ENCODE assay signal across 10 mouse cellular contexts in the genomic region with DNA sequence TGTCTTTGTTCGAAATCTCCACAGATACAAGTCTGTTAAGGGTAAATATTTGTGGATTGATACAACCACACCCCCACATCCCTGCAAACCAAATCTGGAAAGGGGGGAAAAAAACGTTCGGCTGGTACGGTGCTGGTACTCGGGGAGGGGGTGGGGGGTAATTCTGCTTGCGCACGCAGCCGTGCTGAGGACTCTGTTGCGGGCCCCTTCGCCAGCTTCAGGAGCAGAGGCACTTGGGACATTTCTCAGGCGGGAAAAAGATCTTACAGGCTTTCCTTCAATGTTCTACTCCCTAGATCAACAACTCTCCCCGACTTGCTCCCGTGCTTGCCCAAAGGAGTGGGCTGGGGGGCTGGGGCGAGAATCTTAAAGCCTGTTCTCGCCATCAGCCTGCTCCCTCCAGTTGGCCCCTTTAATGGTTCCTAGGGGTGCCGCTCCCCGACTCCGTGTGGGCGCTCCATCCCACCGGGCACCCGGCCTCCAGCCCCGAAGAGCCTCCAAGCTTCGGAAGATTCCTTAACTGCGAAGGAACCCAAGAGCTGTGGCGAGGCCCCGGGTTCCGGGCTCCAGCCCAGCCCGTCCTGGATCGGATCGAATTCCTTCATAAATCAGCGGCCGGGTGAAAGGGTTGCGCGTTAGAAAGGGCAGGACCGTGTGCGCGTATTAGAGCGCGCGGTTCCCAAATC. TPM values are rescaled to one million over a fixed set of nuclear protein-coding genes. Genes with fewer than 3 reads are reported as not detected.
DNase-seq lines count a peak whose midpoint lies in the region; ATAC-seq and TF ChIP-seq lines count a peak whose summit lies in the region.
"Had no signal": no experiment of that assay in that cellular context is flagged by ENCODE, and none has a peak within 500 bp of the region (broad histone marks: within the 10 kb centered on the region; RNA-seq: fewer than 3 reads in every experiment).

No protein-coding gene starts in this region.

- H3K4me2 ChIP-seq in embryonic facial prominence, embryonic 15.5 days (replicated peaks), result peak overlapping the region; percentile 44

- H3K27me3 ChIP-seq in heart, embryonic 10.5 days (ENCODE audit: insufficient read depth, poor library complexity, severe bottlenecking), result peaks cover 100% of the 10 kb centered on the region
- peaks cover 100% of the 10 kb centered on the region for H3K27me3 ChIP-seq in E14TG2a.4 (ENCODE audit: insufficient read depth, low read length)
- peaks cover 95% of the 10 kb centered on the region for H3K27me3 ChIP-seq in embryonic facial prominence, embryonic 15.5 days
- H3K27me3 ChIP-seq in midbrain, embryonic 10.5 days (ENCODE audit: low read depth, poor library complexity, severe bottlenecking), result peaks cover 100% of the 10 kb centered on the region

- no peaks in the 10 kb centered on the region for H3K36me3 ChIP-seq in heart, embryonic 10.5 days
- H3K36me3 ChIP-seq in E14TG2a.4 (ENCODE audit: insufficient read depth, low read length), result no peaks in the 10 kb centered on the region
- no peaks in the 10 kb centered on the region for H3K36me3 ChIP-seq in embryonic facial prominence, embryonic 15.5 days
- H3K36me3 ChIP-seq in midbrain, embryonic 10.5 days, result no peaks in the 10 kb centered on the region

- WGBS in heart, embryonic 10.5 days, result under 1% methylated on average over 40 of the region's 40 CpGs
- WGBS in embryonic facial prominence, embryonic 15.5 days, result 3% methylated on average over 40 of the region's 40 CpGs
- WGBS in midbrain, embryonic 10.5 days, result under 1% methylated on average over 40 of the region's 40 CpGs

- no peak for DNase-seq in heart, embryonic 10.5 days (ENCODE audit: low spot score)
- no peak for DNase-seq in heart, adult 8-10 months (ENCODE audit: low spot score)
- DNase-seq in midbrain, embryonic 10.5 days (ENCODE audit: low spot score), result peak; percentile 71
- no peak for DNase-seq in layer of hippocampus, adult 11-12 months (ENCODE audit: low spot score)
- no peak for DNase-seq in adrenal gland, adult 18-20 months (ENCODE audit: low spot score in 2 of 2)
- DNase-seq in layer of hippocampus, postnatal 10 days (ENCODE audit: low spot score in 2 of 2), result no peak
- DNase-seq: kidney, adult 18-20 months had no signal

- H3K9ac ChIP-seq in embryonic facial prominence, embryonic 15.5 days, result no peak overlapping the region

- no peaks in the 10 kb centered on the region for H3K9me3 ChIP-seq in heart, embryonic 10.5 days
- no peaks in the 10 kb centered on the region for H3K9me3 ChIP-seq in E14TG2a.4 (ENCODE audit: low read length)
- no peaks in the 10 kb centered on the region for H3K9me3 ChIP-seq in embryonic facial prominence, embryonic 15.5 days (replicated peaks)
- H3K9me3 ChIP-seq in midbrain, embryonic 10.5 days (replicated peaks), result no peaks in the 10 kb centered on the region

- H3K27ac ChIP-seq in heart, embryonic 10.5 days, result no peak overlapping the region
- H3K27ac ChIP-seq in embryonic facial prominence, embryonic 15.5 days (replicated peaks), result no peak overlapping the region
- H3K27ac ChIP-seq in midbrain, embryonic 10.5 days (replicated peaks), result peak overlapping the region; percentile 83

- H3K4me1 ChIP-seq in heart, embryonic 10.5 days, result peaks cover 48% of the 10 kb centered on the region
- peaks cover 61% of the 10 kb centered on the region for H3K4me1 ChIP-seq in E14TG2a.4 (replicated peaks; ENCODE audit: low read depth, low read length)
- peaks cover 51% of the 10 kb centered on the region for H3K4me1 ChIP-seq in embryonic facial prominence, embryonic 15.5 days
- H3K4me1 ChIP-seq in midbrain, embryonic 10.5 days, result peaks cover 96% of the 10 kb centered on the region

- ATAC-seq in embryonic facial prominence, embryonic 15.5 days (ENCODE audit: insufficient number of reproducible peaks, low FRiP score, low TSS enrichment, low read depth), result no peak

- TF ChIP-seq CTCF in E14TG2a.4 (conservative IDR thresholded peaks at IDR 0.05; ENCODE audit: low read length), result no peak

- H3K4me3 ChIP-seq in heart, embryonic 10.5 days, result peak overlapping the region; percentile 31
- peak overlapping the region; percentile 53 for H3K4me3 ChIP-seq in E14TG2a.4 (replicated peaks; ENCODE audit: low read length)
- H3K4me3 ChIP-seq in embryonic facial prominence, embryonic 15.5 days (replicated peaks), result peak overlapping the region; percentile 21
- peak overlapping the region; percentile 48 for H3K4me3 ChIP-seq in midbrain, embryonic 10.5 days

RNA-seq across cellular contexts. Expression of a gene that starts 9.1 kb away (rescaled TPM):
- polyA plus RNA-seq in heart, embryonic 10.5 days (2016; fragmentation: Nextera tagmentation; extraction: Ambion mirVana), result 0.11 and 0.83 TPM in 2 replicates
- total RNA-seq in heart, adult 8-10 months (2022), result under 1 TPM; 0.09 to 0.41 (median 0.10) TPM
- polyA plus RNA-seq in embryonic facial prominence, embryonic 15.5 days (2015; fragmentation: Nextera tagmentation; extraction: Ambion mirVana), result 0.59 and 0.67 TPM in 2 replicates
- polyA plus RNA-seq in midbrain, embryonic 10.5 days (2016; fragmentation: Nextera tagmentation; extraction: Ambion mirVana), result 2.7 and 3.1 TPM in 2 replicates
- not detected for total RNA-seq in adrenal gland, adult 18-20 months (2021)
- under 1 TPM in 1 of 2 experiments, not detected in 1; 0.27 TPM for total RNA-seq in layer of hippocampus, postnatal 10 days (2021)
- total RNA-seq: megakaryocyte progenitor cell, adult 5-6 weeks had no signal
